Mouse (Mus musculus): ENCODE measurements at regions not wholly inside any gene's neighbourhood (a gene's known extent, or its start where the extent isn't known, plus 50 kb on each side); places are given as distances from the start of the nearest gene placed in this dataset.

GRCm38 (mm10) chr6:95902551-95902950, 184.0 kb upstream of the Suclg2 start:
- TF ChIP-seq CTCF (IDR thresholded peaks at IDR 0.05; ENCODE audit: low read depth, low read length): no peak
- no peak for TF ChIP-seq POLR2A (IDR thresholded peaks at IDR 0.05; ENCODE audit: extremely low read depth, insufficient read depth, low read length)

Measured in liver, adult 2 months (tissue).